Mouse (Mus musculus) liver, postnatal 0 days (tissue): Measurements from ENCODE around the gene Clasp2.

Experiments used
- CTCF ChIP-seq: sonication (generic); IDR thresholded peaks from 2 replicates; pipeline ENCODE4 v1.5.1; 2016; ENCODE audit warnings: antibody characterized with exemption, low read depth
- EP300 ChIP-seq: IDR thresholded peaks from 2 replicates; pipeline ENCODE4 v1.6.1; 2016; ENCODE audit warnings: antibody characterized with exemption, low read depth, mild to moderate bottlenecking

DNA sequence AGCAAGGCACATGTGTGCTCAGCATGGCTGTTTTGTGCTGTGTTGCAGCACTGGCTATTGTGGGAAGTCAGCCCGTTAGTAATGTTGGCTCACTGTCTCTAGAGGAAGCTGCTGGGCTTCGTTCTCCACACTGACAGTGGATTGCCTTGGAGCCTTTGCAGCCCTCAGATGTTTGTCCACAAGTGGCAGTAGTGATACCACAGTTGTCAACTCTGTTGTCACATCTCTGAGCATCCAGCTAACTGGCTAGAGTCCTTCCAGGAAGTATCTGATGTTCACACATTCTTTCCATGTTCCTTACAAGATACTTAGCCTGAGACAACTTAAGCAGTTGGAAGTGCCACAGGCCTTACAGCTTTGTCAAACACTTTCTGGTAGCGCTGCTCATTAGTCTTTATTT is 2.0 kb downstream of the Clasp2 start:
- TF ChIP-seq EP300 (no peak), CTCF (peak; percentile 13; the same call in 1 of the 2 replicates)
